Mouse (Mus musculus) heart, embryonic 11.5 days (tissue): Measurements from ENCODE around the gene Pex14. TPM values are rescaled to one million over a fixed set of nuclear protein-coding genes. Genes with fewer than 3 reads are reported as not detected.

Experiments
- ATAC-seq: fragments of 200-750 bp; cut with Nextera tagmentation; replicated peaks from 2 replicates; pipeline ENCODE4 v1.8.0; 2017; ENCODE audit warnings: moderate library complexity; ENCODE audit not compliant: insufficient number of reproducible peaks, low FRiP score, low TSS enrichment
- H3K27ac ChIP-seq: fragments of 300-500 bp; sonication (generic); 2 replicates; pipeline ENCODE4 v1.5.1; 2014; ENCODE audit warnings: mild to moderate bottlenecking, low read depth, low read length
- H3K27me3 ChIP-seq: fragments of 300-500 bp; sonication (generic); 2 replicates; pipeline ENCODE4 v1.6.1; 2014; ENCODE audit warnings: mild to moderate bottlenecking, low read length, mixed read lengths; ENCODE audit not compliant: control insufficient read depth, insufficient read depth
- H3K36me3 ChIP-seq: fragments of 300-500 bp; sonication (generic); 2 replicates; pipeline ENCODE4 v1.6.1; 2014; ENCODE audit warnings: mild to moderate bottlenecking, low read length, moderate library complexity, mixed read lengths; ENCODE audit not compliant: control insufficient read depth, insufficient read depth
- H3K4me1 ChIP-seq: fragments of 300-500 bp; sonication (generic); 2 replicates; pipeline ENCODE4 v1.6.1; 2014; ENCODE audit warnings: low read length; ENCODE audit not compliant: control insufficient read depth, insufficient read depth
- H3K4me2 ChIP-seq: fragments of 300-500 bp; sonication (generic); 2 replicates; pipeline ENCODE4 v1.6.1; 2014; ENCODE audit warnings: mild to moderate bottlenecking, moderate library complexity
- H3K4me3 ChIP-seq: fragments of 300-500 bp; sonication (generic); 2 replicates; pipeline ENCODE4 v1.5.1; 2014; ENCODE audit warnings: low read depth, low read length
- H3K9ac ChIP-seq: fragments of 300-500 bp; sonication (generic); 2 replicates; pipeline ENCODE4 v1.6.1; 2014; ENCODE audit warnings: mild to moderate bottlenecking, low read depth, low read length, moderate library complexity
- H3K9me3 ChIP-seq: fragments of 300-500 bp; sonication (generic); replicated peaks from 2 replicates; pipeline ENCODE4 v1.6.1; 2016; ENCODE audit warnings: low read length; ENCODE audit not compliant: control insufficient read depth
- WGBS: fragments of 180-500 bp; shearing (Covaris S2); extraction: QIAGEN DNeasy Blood & Tissue Kit; methylation state at CpG from one replicate; pipeline ENCODE4 v1.1.7; 2014; ENCODE audit not compliant: insufficient replicate concordance; 5-methylcytosine and 5-hydroxymethylcytosine counted together
- polyA plus RNA-seq: library from polyadenylated mRNA; unstranded; fragments of >200 nt; fragmentation: Nextera tagmentation; extraction: Ambion mirVana; gene quantifications from 2 replicates; pipeline ENCODE4 v1.2.1, GENCODE M21; 2014

The Pex14 gene
- polyA plus RNA-seq, 1 experiment from 2014 or later = 33.5 TPM

- Histone ChIP-seq H3K9me3 (no peaks in the 10 kb centered on the region), H3K4me2 (peak overlapping the region; percentile 55), H3K36me3 (no peaks in the 10 kb centered on the region), H3K9ac (peak overlapping the region; percentile 64), H3K4me3 (peak overlapping the region; percentile 24), H3K27me3 (no peaks in the 10 kb centered on the region), H3K4me1 (peaks cover 30% of the 10 kb centered on the region), H3K27ac (peak overlapping the region; percentile 60)
- 32% methylated on average over 14 of the region's 14 CpGs for WGBS
- ATAC-seq = no peak
Observed at GRCm38 (mm10) chr4:149057470-149057869, 42.2 kb downstream of the Pex14 start.

- no peaks in the 10 kb centered on the region for H3K36me3 ChIP-seq
- H3K27me3 ChIP-seq = no peaks in the 10 kb centered on the region
- H3K9ac ChIP-seq = peak overlapping the region; percentile 64
- no peak for ATAC-seq
- peak overlapping the region; percentile 55 for H3K4me2 ChIP-seq
- 68% methylated on average over 16 of the region's 16 CpGs for WGBS
- H3K4me3 ChIP-seq = peak overlapping the region; percentile 24
- H3K27ac ChIP-seq = peak overlapping the region; percentile 60
- no peaks in the 10 kb centered on the region for H3K9me3 ChIP-seq
- peaks cover 26% of the 10 kb centered on the region for H3K4me1 ChIP-seq
Observed at GRCm38 (mm10) chr4:149056957-149057356, 42.7 kb downstream of the Pex14 start.

DNA sequence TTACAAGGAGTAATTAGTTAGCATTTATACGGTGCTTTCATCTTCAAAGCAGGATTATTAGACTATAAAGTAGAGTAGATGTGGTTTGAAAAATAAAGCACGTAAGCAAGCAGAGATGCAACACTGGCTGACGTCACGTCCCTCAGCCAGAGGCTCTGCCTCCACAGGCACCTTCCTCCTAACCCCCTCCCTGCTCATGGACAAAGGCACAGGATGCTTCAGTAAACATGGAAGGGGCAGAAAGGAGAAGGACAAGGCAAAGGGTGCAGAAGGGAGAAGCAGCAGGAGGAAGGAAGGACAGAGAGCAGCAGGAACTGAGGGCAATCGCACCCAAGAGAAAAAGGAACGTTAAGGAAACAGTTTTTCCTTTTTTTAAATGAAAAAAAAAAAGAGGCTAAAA is 43.8 kb downstream of the Pex14 start:
- no peak for ATAC-seq
- no peak overlapping the region for H3K4me2 ChIP-seq
- 77% methylated on average over 6 of the region's 6 CpGs for WGBS
- no peak overlapping the region for H3K4me3 ChIP-seq
- no peak overlapping the region for H3K27ac ChIP-seq
- no peaks in the 10 kb centered on the region for H3K9me3 ChIP-seq
- H3K4me1 ChIP-seq = peaks cover 30% of the 10 kb centered on the region
- H3K27me3 ChIP-seq = no peaks in the 10 kb centered on the region
- no peak overlapping the region for H3K9ac ChIP-seq
- H3K36me3 ChIP-seq = no peaks in the 10 kb centered on the region

DNA sequence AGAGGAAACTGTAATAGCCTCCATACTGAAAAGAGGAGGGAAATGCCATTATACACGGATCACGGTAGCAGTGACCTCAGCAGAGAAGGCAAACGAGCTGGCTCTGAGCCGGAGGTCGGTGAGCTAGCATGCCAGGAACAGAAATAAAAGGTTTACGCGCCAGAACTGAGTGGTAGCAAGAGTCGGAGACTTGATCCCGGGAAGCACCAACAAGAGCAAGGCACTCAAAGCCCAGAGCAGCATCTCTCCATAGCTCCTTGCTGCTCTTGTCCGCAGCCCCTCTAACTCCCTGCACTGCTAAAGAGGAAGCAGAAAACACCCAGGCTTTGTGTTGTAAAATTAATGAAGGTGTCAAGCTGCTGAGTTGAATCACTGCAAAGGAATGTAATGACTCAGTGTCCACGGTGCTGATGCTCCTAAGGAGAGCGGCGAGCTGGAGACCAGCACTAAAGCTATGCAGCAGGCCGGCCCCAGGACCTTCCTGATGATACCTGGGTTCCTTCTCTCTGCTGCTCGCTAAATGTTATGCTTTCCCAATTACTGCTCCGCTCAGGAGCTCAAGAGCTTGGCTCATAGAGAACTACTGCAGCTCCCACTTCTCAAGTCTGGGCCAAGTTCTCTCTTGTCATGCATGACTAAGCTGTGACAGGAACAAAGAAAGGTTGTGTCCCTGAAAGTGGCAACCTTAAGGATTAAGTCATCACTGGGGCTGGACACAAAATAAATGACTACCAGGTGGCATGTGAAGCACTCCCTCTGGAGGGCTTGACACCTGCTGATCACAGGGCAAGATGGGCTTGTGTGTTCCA is 50.1 kb downstream of the Pex14 start:
- Histone ChIP-seq H3K4me3 (no peak overlapping the region), H3K27me3 (no peaks in the 10 kb centered on the region), H3K4me1 (peaks cover 51% of the 10 kb centered on the region), H3K4me2 (peak overlapping the region; percentile 44), H3K36me3 (no peaks in the 10 kb centered on the region), H3K27ac (peak overlapping the region; percentile 84), H3K9ac (peak overlapping the region; percentile 58), H3K9me3 (no peaks in the 10 kb centered on the region)
- ATAC-seq = peak; percentile 52; the same call in 1 of the 2 replicates
- WGBS = 15% methylated on average over 16 of the region's 16 CpGs

GRCm38 (mm10) chr4:149048625-149049228 is 50.9 kb downstream of the Pex14 start:
- ATAC-seq = no peak
- 45% methylated on average over 10 of the region's 10 CpGs for WGBS
- Histone ChIP-seq H3K9ac (peak overlapping the region; percentile 58; the same call in 1 of the 2 replicates), H3K9me3 (no peaks in the 10 kb centered on the region), H3K4me2 (peak overlapping the region; percentile 44), H3K4me1 (peaks cover 51% of the 10 kb centered on the region), H3K27me3 (no peaks in the 10 kb centered on the region), H3K4me3 (no peak overlapping the region), H3K36me3 (no peaks in the 10 kb centered on the region), H3K27ac (peak overlapping the region; percentile 84)

GRCm38 (mm10) chr4:149047360-149047759 is 52.3 kb downstream of the Pex14 start:
- WGBS = 12% methylated on average over 10 of the region's 10 CpGs
- H3K4me1 ChIP-seq = peaks cover 51% of the 10 kb centered on the region
- ATAC-seq = no peak
- peak overlapping the region; percentile 43; the same call in 1 of the 2 replicates for H3K4me2 ChIP-seq
- no peaks in the 10 kb centered on the region for H3K9me3 ChIP-seq
- no peaks in the 10 kb centered on the region for H3K27me3 ChIP-seq
- H3K4me3 ChIP-seq = no peak overlapping the region
- H3K27ac ChIP-seq = no peak overlapping the region
- 0 out of 2 replicates have a peak overlapping the region, but pooled peaks have one; percentile 11 for H3K9ac ChIP-seq
- no peaks in the 10 kb centered on the region for H3K36me3 ChIP-seq

DNA sequence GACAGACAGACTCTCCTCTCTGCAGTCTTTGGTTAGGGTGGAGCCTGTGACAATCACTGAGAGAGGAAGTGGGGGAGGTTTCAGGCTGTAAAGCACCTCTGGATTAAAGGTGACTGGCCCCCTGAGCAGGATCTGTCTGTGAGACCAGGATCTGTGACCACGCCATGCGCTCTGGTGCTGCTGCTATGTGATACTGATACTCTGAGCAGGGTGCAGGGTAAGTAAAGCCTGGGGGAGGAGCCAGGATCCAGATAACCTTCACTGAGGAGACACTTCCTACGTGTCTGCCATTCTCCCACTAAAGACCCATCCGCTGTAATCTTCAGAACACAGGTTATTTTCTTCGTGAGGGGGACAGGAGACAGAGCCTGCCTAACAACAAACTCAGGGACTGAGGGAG is 53.8 kb downstream of the Pex14 start:
- H3K4me2 ChIP-seq = no peak overlapping the region
- H3K4me1 ChIP-seq = peaks cover 47% of the 10 kb centered on the region
- no peak for ATAC-seq
- WGBS = 17% methylated on average over 5 of the region's 5 CpGs
- no peaks in the 10 kb centered on the region for H3K27me3 ChIP-seq
- no peak overlapping the region for H3K4me3 ChIP-seq
- H3K9ac ChIP-seq = peak overlapping the region; percentile 12; the same call in 1 of the 2 replicates
- H3K9me3 ChIP-seq = no peaks in the 10 kb centered on the region
- H3K27ac ChIP-seq = peak overlapping the region; percentile 69
- H3K36me3 ChIP-seq = no peaks in the 10 kb centered on the region

DNA sequence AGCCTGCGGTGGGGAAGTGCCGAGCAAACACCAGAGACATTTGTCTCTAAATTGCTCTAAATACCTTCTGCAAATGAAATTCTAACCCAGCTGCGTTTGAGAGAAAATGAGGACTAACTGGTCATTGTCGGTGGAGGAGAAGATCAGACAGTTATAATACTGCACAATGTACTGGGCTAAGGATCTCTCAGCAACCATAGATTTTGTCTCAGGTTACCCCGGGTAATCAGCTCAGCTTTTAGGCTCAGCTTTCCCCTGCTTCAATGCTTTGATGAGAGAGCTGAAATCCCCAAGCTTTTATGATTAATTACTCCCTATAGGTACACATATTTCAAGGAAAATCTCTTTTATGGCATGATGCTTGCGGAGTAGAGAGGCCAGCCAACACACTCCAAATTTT is 59.4 kb downstream of the Pex14 start:
- Histone ChIP-seq H3K27me3 (no peaks in the 10 kb centered on the region), H3K9me3 (no peaks in the 10 kb centered on the region), H3K4me2 (no peak overlapping the region), H3K4me3 (no peak overlapping the region), H3K4me1 (peaks cover 11% of the 10 kb centered on the region), H3K36me3 (no peaks in the 10 kb centered on the region), H3K27ac (no peak overlapping the region), H3K9ac (no peak overlapping the region)
- WGBS = 79% methylated on average over 6 of the region's 6 CpGs
- no peak for ATAC-seq
